Comparison of ENCODE assay signal across 8 mouse cellular contexts in the genomic region with DNA sequence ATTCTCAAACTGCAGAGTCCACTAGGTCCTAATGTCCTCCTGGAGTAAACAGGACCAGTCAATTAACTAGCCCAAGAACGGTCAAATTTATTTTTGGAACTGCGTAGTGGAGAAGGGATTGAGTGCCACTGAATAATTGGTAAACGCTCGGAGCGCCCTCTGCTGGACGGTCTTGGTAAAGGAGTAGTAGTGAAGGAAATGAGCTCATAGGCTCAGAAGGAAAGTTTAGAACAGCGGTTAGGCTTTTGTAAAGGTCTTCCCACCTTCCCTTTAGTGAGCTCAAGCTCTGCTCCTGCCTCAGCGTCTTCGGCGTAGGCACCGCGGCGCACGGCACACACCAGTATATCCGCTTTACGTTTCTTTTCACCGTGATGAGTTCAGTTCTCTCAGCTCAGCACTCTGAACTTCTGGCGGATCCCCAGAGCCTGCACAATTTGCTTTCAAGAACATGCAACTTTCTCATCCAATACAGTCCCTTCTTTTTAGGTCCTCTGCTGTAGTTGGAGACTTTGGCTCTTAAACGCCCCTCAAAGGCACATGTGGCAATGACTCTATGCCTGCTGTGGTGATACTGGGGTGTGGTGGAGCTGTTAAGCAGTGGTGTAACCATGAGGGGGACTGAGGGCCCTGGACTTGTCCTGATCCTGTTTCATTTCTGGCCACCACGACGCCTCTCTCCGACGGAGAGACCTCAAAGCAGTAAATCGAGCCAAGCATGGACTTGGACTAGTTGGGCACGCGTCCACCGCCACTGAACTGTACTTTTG. TPM values are rescaled to one million over a fixed set of nuclear protein-coding genes. Genes with fewer than 3 reads are reported as not detected.
A peak's percentile ranks its signal among the peaks of the same experiment; 100 is the strongest.
DNase-seq lines count a peak whose midpoint lies in the region; ATAC-seq and TF ChIP-seq lines count a peak whose summit lies in the region.

No protein-coding gene starts in this region.

- H3K9me3 ChIP-seq in heart, embryonic 13.5 days: no peaks in the 10 kb centered on the region
- H3K9me3 ChIP-seq in kidney, postnatal 0 days (replicated peaks; ENCODE audit: low read length): no peaks in the 10 kb centered on the region
- no peaks in the 10 kb centered on the region for H3K9me3 ChIP-seq in liver, embryonic 11.5 days (ENCODE audit: control insufficient read depth, low read length)
- no peaks in the 10 kb centered on the region for H3K9me3 ChIP-seq in stomach, embryonic 14.5 days (ENCODE audit: control insufficient read depth, low read depth, low read length)

- no peaks in the 10 kb centered on the region for H3K4me1 ChIP-seq in brown adipose tissue, adult 24 weeks (ENCODE audit: control insufficient read depth, insufficient read depth, insufficient read length, low read length)
- H3K4me1 ChIP-seq in heart, embryonic 13.5 days: peaks cover 6% of the 10 kb centered on the region
- H3K4me1 ChIP-seq in kidney, postnatal 0 days (replicated peaks; ENCODE audit: insufficient read depth, low read length): no peaks in the 10 kb centered on the region
- H3K4me1 ChIP-seq in liver, embryonic 11.5 days (replicated peaks; ENCODE audit: control insufficient read depth, insufficient read depth, low read length): no peaks in the 10 kb centered on the region
- no peaks in the 10 kb centered on the region; the same call in 1 of the 2 replicates for H3K4me1 ChIP-seq in stomach, embryonic 14.5 days (ENCODE audit: control insufficient read depth, insufficient read depth, low read length)

- H3K4me2 ChIP-seq in heart, embryonic 13.5 days: peak overlapping the region; percentile 70
- H3K4me2 ChIP-seq in kidney, postnatal 0 days (ENCODE audit: low read length): peak overlapping the region; percentile 56
- peak overlapping the region; percentile 64 for H3K4me2 ChIP-seq in liver, embryonic 11.5 days
- peak overlapping the region; percentile 41 for H3K4me2 ChIP-seq in stomach, embryonic 14.5 days (replicated peaks; ENCODE audit: low read depth, low read length)

- TF ChIP-seq CTCF in kidney, postnatal 0 days (IDR thresholded peaks at IDR 0.05; ENCODE audit: low read depth): peak; percentile 95

- WGBS in heart, embryonic 13.5 days: 19% methylated on average over 27 of the region's 27 CpGs
- WGBS in kidney, postnatal 0 days: 14% methylated on average over 27 of the region's 27 CpGs
- 24% methylated on average over 27 of the region's 27 CpGs for WGBS in liver, embryonic 11.5 days
- 28% methylated on average over 27 of the region's 27 CpGs for WGBS in stomach, embryonic 14.5 days

- H3K9ac ChIP-seq in heart, embryonic 13.5 days: peak overlapping the region; percentile 80
- H3K9ac ChIP-seq in kidney, postnatal 0 days (ENCODE audit: low read depth, low read length): peak overlapping the region; percentile 24; the same call in 1 of the 2 replicates
- H3K9ac ChIP-seq in liver, embryonic 11.5 days (ENCODE audit: low read depth, low read length): peak overlapping the region; percentile 60
- no peak overlapping the region for H3K9ac ChIP-seq in stomach, embryonic 14.5 days (replicated peaks; ENCODE audit: low read depth, low read length)

- H3K27ac ChIP-seq in brown adipose tissue, adult 24 weeks (replicated peaks; ENCODE audit: low read depth, low read length): peak overlapping the region; percentile 65
- H3K27ac ChIP-seq in heart, embryonic 13.5 days (replicated peaks): peak overlapping the region; percentile 67; the same call in 1 of the 2 replicates
- H3K27ac ChIP-seq in kidney, postnatal 0 days: no peak overlapping the region
- H3K27ac ChIP-seq in liver, embryonic 11.5 days (ENCODE audit: low read depth, low read length): no peak overlapping the region
- H3K27ac ChIP-seq in stomach, embryonic 14.5 days (ENCODE audit: low read length): no peak overlapping the region

- H3K27me3 ChIP-seq in heart, embryonic 13.5 days (replicated peaks): no peaks in the 10 kb centered on the region
- H3K27me3 ChIP-seq in kidney, postnatal 0 days (ENCODE audit: insufficient read depth, low read length): no peaks in the 10 kb centered on the region
- no peaks in the 10 kb centered on the region for H3K27me3 ChIP-seq in liver, embryonic 11.5 days (replicated peaks; ENCODE audit: control insufficient read depth, insufficient read depth, low read length)
- H3K27me3 ChIP-seq in stomach, embryonic 14.5 days (ENCODE audit: control insufficient read depth, insufficient read depth, low read length): no peaks in the 10 kb centered on the region

- peak overlapping the region; percentile 62 for H3K4me3 ChIP-seq in brown adipose tissue, adult 24 weeks (ENCODE audit: insufficient read depth, low read depth, low read length)
- peak overlapping the region; percentile 48 for H3K4me3 ChIP-seq in heart, embryonic 13.5 days
- peak overlapping the region; percentile 29; the same call in 1 of the 2 replicates for H3K4me3 ChIP-seq in kidney, postnatal 0 days (replicated peaks; ENCODE audit: low read depth, low read length)
- H3K4me3 ChIP-seq in liver, embryonic 11.5 days (ENCODE audit: low read depth, low read length): no peak overlapping the region
- H3K4me3 ChIP-seq in stomach, embryonic 14.5 days (ENCODE audit: low read depth, low read length): 0 out of 2 replicates have a peak overlapping the region, but pooled peaks have one; percentile 12

- ATAC-seq in erythroid progenitor cell, adult 5-6 weeks (replicated peaks; ENCODE audit: low FRiP score, poor library complexity, severe bottlenecking): peak; percentile 75
- ATAC-seq in heart, embryonic 13.5 days (ENCODE audit: extremely low read depth, insufficient number of reproducible peaks, low FRiP score, low TSS enrichment): no peak
- peak; percentile 59; the same call in 1 of the 2 replicates for ATAC-seq in kidney, postnatal 0 days (replicated peaks; ENCODE audit: low FRiP score, low read depth)
- peak; percentile 76 for ATAC-seq in liver, embryonic 11.5 days (replicated peaks; ENCODE audit: low FRiP score)
- peak; percentile 58; the same call in 1 of the 2 replicates for ATAC-seq in stomach, embryonic 14.5 days (ENCODE audit: insufficient number of reproducible peaks, insufficient read depth, low FRiP score, low read depth)

- no peaks in the 10 kb centered on the region for H3K36me3 ChIP-seq in heart, embryonic 13.5 days
- no peaks in the 10 kb centered on the region for H3K36me3 ChIP-seq in kidney, postnatal 0 days (ENCODE audit: insufficient read depth, low read length)
- no peaks in the 10 kb centered on the region for H3K36me3 ChIP-seq in liver, embryonic 11.5 days (ENCODE audit: control insufficient read depth, insufficient read depth, low read length)
- H3K36me3 ChIP-seq in stomach, embryonic 14.5 days (ENCODE audit: control insufficient read depth, insufficient read depth, low read length): no peaks in the 10 kb centered on the region

- DNase-seq in CD4-positive, CD25-positive, alpha-beta regulatory T cell, adult 2 months (ENCODE audit: low read depth, low spot score): peak; percentile 88
- peak; percentile 95 for DNase-seq in kidney, postnatal 0 days (ENCODE audit: low spot score)
- peak; percentile 79 for DNase-seq in liver, embryonic 11.5 days (ENCODE audit: low spot score)
- peak; percentile 89 for DNase-seq in naive thymus-derived CD4-positive, alpha-beta T cell, adult 2 months (ENCODE audit: low read depth)

RNA-seq across cellular contexts. Expression of a gene that starts 16.6 kb away (rescaled TPM):
- 3.0 and 3.7 TPM in 2 replicates for polyA plus RNA-seq in brown adipose tissue, adult 24 weeks (2012; ENCODE audit: insufficient read depth, insufficient read length, missing spikeins)
- 0.42 TPM in 1 of 2 replicates, not detected in the other for total RNA-seq in erythroid progenitor cell, adult 5-6 weeks (2015; ENCODE audit: low replicate concordance)
- total RNA-seq in erythroid progenitor cell, adult 5-6 weeks (2017; ENCODE audit: low replicate concordance): 0.53 TPM in 1 of 2 replicates, not detected in the other
- polyA plus RNA-seq in heart, embryonic 13.5 days (2015; fragmentation: Nextera tagmentation; extraction: Ambion mirVana): 8.5 and 10.2 TPM in 2 replicates
- polyA plus RNA-seq in kidney, postnatal 0 days (2015; fragmentation: Nextera tagmentation; extraction: Ambion mirVana): 11.1 and 11.4 TPM in 2 replicates
- polyA plus RNA-seq in liver, embryonic 11.5 days (2014; fragmentation: Nextera tagmentation; extraction: Ambion mirVana): 4.1 and 4.5 TPM in 2 replicates
- polyA plus RNA-seq in stomach, embryonic 14.5 days (2014; fragmentation: Nextera tagmentation; extraction: Ambion mirVana): 15.0 and 15.8 TPM in 2 replicates

RNA-seq across cellular contexts. Expression of a gene that starts 49.6 kb away (rescaled TPM):
- 0.91 TPM in 1 of 2 replicates, not detected in the other for polyA plus RNA-seq in brown adipose tissue, adult 24 weeks (2012; ENCODE audit: insufficient read depth, insufficient read length, missing spikeins)
- not detected in 2 replicates for total RNA-seq in erythroid progenitor cell, adult 5-6 weeks (2015; ENCODE audit: low replicate concordance)
- not detected in 2 replicates for total RNA-seq in erythroid progenitor cell, adult 5-6 weeks (2017; ENCODE audit: low replicate concordance)
- 0.18 and 0.27 TPM in 2 replicates for polyA plus RNA-seq in heart, embryonic 13.5 days (2015; fragmentation: Nextera tagmentation; extraction: Ambion mirVana)
- 0.13 and 0.24 TPM in 2 replicates for polyA plus RNA-seq in kidney, postnatal 0 days (2015; fragmentation: Nextera tagmentation; extraction: Ambion mirVana)
- polyA plus RNA-seq in liver, embryonic 11.5 days (2014; fragmentation: Nextera tagmentation; extraction: Ambion mirVana): 0.32 TPM in 1 of 2 replicates, not detected in the other
- polyA plus RNA-seq in stomach, embryonic 14.5 days (2014; fragmentation: Nextera tagmentation; extraction: Ambion mirVana): 0.38 and 0.39 TPM in 2 replicates

Comparison
In these comparisons a context has a peak if more than half of its experiments do, and no peak if none do; other contexts are left out.
1. H3K27ac ChIP-seq: peak in brown adipose tissue, adult 24 weeks (single experiment) and heart, embryonic 13.5 days (single experiment); none in kidney, postnatal 0 days (single experiment), liver, embryonic 11.5 days (single experiment) and stomach, embryonic 14.5 days (single experiment).
2. Peak in every context shown above with its lines, with median percentiles within 50 percentile points of each other: DNase-seq and H3K4me2 ChIP-seq.